Mouse (Mus musculus) spleen, adult 2 months (tissue): ENCODE data around the gene Pcdh9.

Experiments used
- CTCF ChIP-seq: fragments of 200-500 bp; IDR thresholded peaks from 2 replicates; pipeline ENCODE4 v1.5.1; 2011; ENCODE audit warnings: mild to moderate bottlenecking, inconsistent platforms; ENCODE audit not compliant: insufficient read depth, insufficient read length, insufficient replicate concordance; ENCODE audit errors: extremely low read depth
- POLR2A ChIP-seq: fragments of 200-500 bp; IDR thresholded peaks from 2 replicates; pipeline ENCODE4 v1.6.1; 2011; ENCODE audit warnings: low read depth, low read length, inconsistent platforms

GRCm38 (mm10) chr14:93407747-93408146 lies 482.7 kb downstream of the Pcdh9 start:
- TF ChIP-seq POLR2A: no peak
- TF ChIP-seq CTCF: no peak
